10 mouse cellular contexts compared by ENCODE assay signal in the genomic region with DNA sequence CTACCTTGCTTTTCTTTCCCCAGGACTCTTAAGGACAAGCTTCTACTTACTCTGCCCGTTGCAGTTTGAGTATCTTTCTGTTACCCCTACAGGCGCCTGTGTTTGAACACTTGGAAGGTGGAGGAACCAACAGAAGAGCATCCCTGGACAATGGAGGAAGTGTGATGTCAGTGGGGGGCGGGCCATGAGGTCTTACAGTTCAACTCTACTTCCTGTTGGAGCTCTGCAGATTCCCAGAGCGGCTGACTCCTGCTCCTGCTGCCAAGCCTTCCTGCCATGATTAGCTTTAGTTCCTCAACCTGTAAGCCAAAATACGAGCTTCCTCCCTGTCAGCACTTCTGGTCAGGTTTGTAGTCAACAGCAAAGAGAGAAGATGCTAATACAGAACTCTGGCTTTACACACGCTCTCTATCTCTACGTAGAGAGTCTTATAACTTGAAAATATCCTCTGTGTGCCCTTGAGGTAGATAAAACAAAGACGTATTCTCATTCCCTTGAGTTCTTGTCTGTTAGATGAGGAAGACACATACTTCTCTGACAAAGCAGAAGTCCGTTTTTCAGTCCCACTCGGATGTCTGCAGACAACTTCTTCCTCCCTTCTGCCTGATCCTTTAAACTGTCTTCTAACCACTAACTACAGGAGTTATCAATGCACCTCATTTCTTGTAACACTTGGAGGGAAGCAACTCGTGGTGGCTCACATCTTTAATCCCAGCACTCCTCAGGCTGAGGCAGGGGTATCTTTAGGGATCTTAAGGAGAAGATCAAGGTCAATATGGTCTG. TPM values are rescaled to one million over a fixed set of nuclear protein-coding genes. Genes with fewer than 3 reads are reported as not detected.
DNase-seq lines count a peak whose midpoint lies in the region; ATAC-seq lines count a peak whose summit lies in the region.
"Had no signal": no experiment of that assay in that cellular context is flagged by ENCODE, and none has a peak within 500 bp of the region (broad histone marks: within the 10 kb centered on the region; RNA-seq: fewer than 3 reads in every experiment).

No protein-coding gene starts in this region.

- DNase-seq in adrenal gland, postnatal 14 days, result peak; percentile 49
- no peak for DNase-seq in adrenal gland, postnatal 4 days (ENCODE audit: low spot score in 2 of 2)
- peak; percentile 64 for DNase-seq in kidney, postnatal 14 days
- no peak for DNase-seq in kidney, adult 11 months
- peak; percentile 48 for DNase-seq in heart, postnatal 4 days
- no peak for DNase-seq in layer of hippocampus, postnatal 25 days (ENCODE audit: extremely low spot score in 1 of 2, low spot score in 1 of 2)
- DNase-seq: cerebellum, postnatal 36 days had no signal

- ATAC-seq in megakaryocyte progenitor cell, adult 5-6 weeks (replicated peaks; ENCODE audit: poor library complexity), result peak; percentile 89
- ATAC-seq in erythroblast, adult 5-6 weeks (replicated peaks; ENCODE audit: low FRiP score, poor library complexity, severe bottlenecking), result no peak
- ATAC-seq: midbrain, embryonic 13.5 days had no signal

RNA-seq across cellular contexts. Expression of gene Rerg, which starts 13.7 kb away (rescaled TPM):
- 103 and 108 TPM in 2 replicates for total RNA-seq in adrenal gland, postnatal 14 days (2021)
- total RNA-seq in adrenal gland, postnatal 4 days (2021), result 100 to 1,000 TPM; 110 to 116 TPM
- 1 to 10 TPM; 7.0 to 9.1 TPM for total RNA-seq in heart, postnatal 4 days (2021)
- total RNA-seq in megakaryocyte progenitor cell, adult 5-6 weeks (2015), result 0.22 TPM in 1 of 2 replicates, not detected in the other
- total RNA-seq in megakaryocyte progenitor cell, adult 5-6 weeks (2017), result not detected in 2 replicates
- total RNA-seq in erythroblast, adult 5-6 weeks (2015; ENCODE audit: low replicate concordance), result 0.42 TPM in 1 of 2 replicates, not detected in the other
- not detected in 2 replicates for total RNA-seq in erythroblast, adult 5-6 weeks (2017; ENCODE audit: low replicate concordance)
- total RNA-seq in layer of hippocampus, postnatal 25 days (2021), result 10 to 100 TPM; 38.4 to 39.2 TPM

Comparison
In these comparisons a context has a peak if more than half of its experiments do, and no peak if none do; other contexts are left out.
1. DNase-seq: peak in adrenal gland, postnatal 14 days (single experiment), kidney, postnatal 14 days (single experiment) and heart, postnatal 4 days (single experiment); none in adrenal gland, postnatal 4 days (0 of 2), kidney, adult 11 months (single experiment) and layer of hippocampus, postnatal 25 days (0 of 2).
2. RNA of gene Rerg, which starts 13.7 kb away (total RNA-seq): 110 to 116 TPM in adrenal gland, postnatal 4 days, 103 to 108 TPM in adrenal gland, postnatal 14 days, 38.4 to 39.2 TPM in layer of hippocampus, postnatal 25 days and 7.0 to 9.1 TPM in heart, postnatal 4 days; 0.22 TPM in megakaryocyte progenitor cell, adult 5-6 weeks and 0.42 TPM in erythroblast, adult 5-6 weeks; every median in the first group is over 4 times any median in the second.